Mouse (Mus musculus) layer of hippocampus, adult 8-10 months (tissue): ENCODE results near the gene Pex19. TPM values are rescaled to one million over a fixed set of nuclear protein-coding genes. Genes with fewer than 3 reads are reported as not detected.

ENCODE experiments used
- DNase-seq, 2 experiments: peaks; one replicate each; pipeline ENCODE4 v3.0.0; 2022; ENCODE audit warnings: low spot score in 2 of 2
- total RNA-seq, 4 experiments: library from RNA; stranded (reverse); gene quantifications; 2 replicates each; pipeline ENCODE4 v1.2.4; 2022

Gene Pex19
- total RNA-seq, 4 experiments from 2014 or later, result 86.3 to 97.0 (median 91.7) TPM

- DNase-seq, result no peak
Measured at GRCm38 (mm10) chr1:172183056-172183455, 56.5 kb downstream of the Pex19 start.

GRCm38 (mm10) chr1:172183915-172184314, 57.4 kb downstream of the Pex19 start:
- DNase-seq, result no peak

Other genes with a start within 250 kb of the Pex19 start
- gene Gm10521, start 231.1 kb upstream of the Pex19 start, total RNA-seq, result under 1 TPM in 3 of 4 experiments, not detected in 1; 0.12 to 0.61 (median 0.43) TPM
- gene Slamf6, start 209.2 kb upstream of the Pex19 start, total RNA-seq, result 1 to 10 TPM in 1 of 4 experiments, under 1 TPM in 1, not detected in 2; 0.89 to 1.3 TPM
- 10 to 100 TPM; 11.1 to 16.9 (median 14.8) TPM for gene Vangl2, start 98.3 kb upstream of the Pex19 start, total RNA-seq
- gene Nhlh1, start 69.2 kb upstream of the Pex19 start, total RNA-seq, result under 1 TPM; 0.58 to 0.98 (median 0.76) TPM
- 100 to 1,000 TPM; 149 to 159 (median 151) TPM for gene Copa, start 44.2 kb upstream of the Pex19 start, total RNA-seq
- gene Ncstn, start 44.0 kb upstream of the Pex19 start, total RNA-seq, result 10 to 100 TPM; 63.2 to 72.4 (median 66.6) TPM
- 100 to 1,000 TPM; 111 to 123 (median 119) TPM for gene Dcaf8, start 21.3 kb downstream of the Pex19 start, total RNA-seq
- gene Pea15a, start 80.0 kb downstream of the Pex19 start, total RNA-seq, result 100 to 1,000 TPM; 445 to 463 (median 462) TPM
- gene Casq1, start 93.1 kb downstream of the Pex19 start, total RNA-seq, result under 1 TPM in 3 of 4 experiments, not detected in 1; 0.67 to 0.91 (median 0.78) TPM
- not detected for gene Atp1a4, start 131.7 kb downstream of the Pex19 start, total RNA-seq
- 100 to 1,000 TPM; 226 to 260 (median 236) TPM for gene Igsf8, start 134.9 kb downstream of the Pex19 start, total RNA-seq
- 100 to 1,000 TPM; 613 to 678 (median 645) TPM for gene Atp1a2, start 171.3 kb downstream of the Pex19 start, total RNA-seq
- 10 to 100 TPM; 66.5 to 88.7 (median 77.5) TPM for gene Kcnj9, start 202.6 kb downstream of the Pex19 start, total RNA-seq
- gene Kcnj10, start 214.5 kb downstream of the Pex19 start, total RNA-seq, result 100 to 1,000 TPM in 2 of 4 experiments, 10 to 100 TPM in 2; 92.2 to 116 (median 100.0) TPM
- gene Pigm, start 249.8 kb downstream of the Pex19 start, total RNA-seq, result 1 to 10 TPM; 8.3 to 9.0 (median 8.7) TPM